Mouse (Mus musculus) frontal cortex, postnatal 10 days (tissue): ENCODE data around the gene Vps8.

Experiments
- DNase-seq, 2 experiments: peaks; one replicate each; pipeline ENCODE4 v3.0.0; 2022; ENCODE audit warnings: low spot score in 2 of 2, mixed read lengths in 1 of 2

Vps8 gene

GRCm38 (mm10) chr16:21625784-21626634 lies 203.1 kb downstream of the Vps8 start:
- DNase-seq: no peak

GRCm38 (mm10) chr16:21627248-21627647 lies 204.3 kb downstream of the Vps8 start:
- no peak for DNase-seq

- no peak for DNase-seq
These were observed 205.2 kb downstream of the Vps8 start for GRCm38 (mm10) chr16:21628061-21628591.

- no peak for DNase-seq
These were observed 207.7 kb downstream of the Vps8 start for GRCm38 (mm10) chr16:21630614-21631013.

GRCm38 (mm10) chr16:21631815-21632222 lies 208.9 kb downstream of the Vps8 start:
- no peak for DNase-seq

GRCm38 (mm10) chr16:21634460-21634859 lies 211.5 kb downstream of the Vps8 start:
- DNase-seq: no peak

- no peak for DNase-seq
These were observed 213.4 kb downstream of the Vps8 start for GRCm38 (mm10) chr16:21636156-21636853.

GRCm38 (mm10) chr16:21637201-21637819 lies 214.4 kb downstream of the Vps8 start:
- no peak for DNase-seq

GRCm38 (mm10) chr16:21640766-21641499 lies 218.0 kb downstream of the Vps8 start:
- no peak for DNase-seq

GRCm38 (mm10) chr16:21641944-21642343 lies 219.0 kb downstream of the Vps8 start:
- no peak for DNase-seq

- DNase-seq: no peak
These were observed 220.0 kb downstream of the Vps8 start for GRCm38 (mm10) chr16:21642906-21643305.

GRCm38 (mm10) chr16:21643621-21644041 lies 220.7 kb downstream of the Vps8 start:
- DNase-seq: no peak

GRCm38 (mm10) chr16:21644066-21644561 lies 221.2 kb downstream of the Vps8 start:
- no peak for DNase-seq

GRCm38 (mm10) chr16:21644574-21644973 lies 221.7 kb downstream of the Vps8 start:
- no peak for DNase-seq

- DNase-seq: no peak
These were observed 223.0 kb downstream of the Vps8 start for GRCm38 (mm10) chr16:21645915-21646314.

- no peak for DNase-seq
These were observed 223.6 kb downstream of the Vps8 start for GRCm38 (mm10) chr16:21646496-21646895.

- DNase-seq: no peak
These were observed 225.9 kb downstream of the Vps8 start for GRCm38 (mm10) chr16:21648800-21649199.

GRCm38 (mm10) chr16:21650289-21650688 lies 227.4 kb downstream of the Vps8 start:
- no peak for DNase-seq

- DNase-seq: no peak
These were observed 228.2 kb downstream of the Vps8 start for GRCm38 (mm10) chr16:21651161-21651560.

GRCm38 (mm10) chr16:21653151-21653550 lies 230.2 kb downstream of the Vps8 start:
- DNase-seq: no peak

- no peak for DNase-seq
These were observed 231.5 kb downstream of the Vps8 start for GRCm38 (mm10) chr16:21654384-21654783.
